Mouse (Mus musculus) megakaryocyte, embryonic 14.5 days (primary cell): ENCODE results near the gene Cdc16.

ENCODE experiments used
- FLI1 ChIP-seq: IDR thresholded peaks from 2 replicates; pipeline ENCODE4 v1.6.1; 2012; ENCODE audit warnings: low read length, inconsistent platforms, mixed read lengths
- GATA1 ChIP-seq: IDR thresholded peaks from 3 replicates; pipeline ENCODE4 v1.6.1; 2012; ENCODE audit warnings: mixed read lengths, low read length, inconsistent platforms, borderline replicate concordance

GRCm38 (mm10) chr8:13708514-13708913 is 49.0 kb upstream of the Cdc16 start:
- TF ChIP-seq GATA1 (no peak), FLI1 (no peak)
